Mouse (Mus musculus) lung, postnatal 0 days (tissue): ENCODE results near the gene Mrvi1. TPM values are rescaled to one million over a fixed set of nuclear protein-coding genes. Genes with fewer than 3 reads are reported as not detected.

Source experiments
- ATAC-seq: fragments of 200-750 bp; cut with Nextera tagmentation; 2 replicates; pipeline ENCODE4 v1.8.0; 2017; ENCODE audit warnings: moderate library complexity
- DNase-seq: peaks from one replicate; pipeline ENCODE4 v3.0.0-alpha.2; 2016; ENCODE audit warnings: low spot score
- H3K27ac ChIP-seq: fragments of 300-500 bp; sonication (generic); 2 replicates; pipeline ENCODE4 v1.5.1; 2014; ENCODE audit warnings: antibody characterized with exemption, mild to moderate bottlenecking, low read length, mixed read lengths
- H3K27me3 ChIP-seq: fragments of 300-500 bp; sonication (generic); replicated peaks from 2 replicates; pipeline ENCODE4 v1.6.1; 2014; ENCODE audit warnings: low read length, mixed read lengths; ENCODE audit not compliant: insufficient read depth
- H3K36me3 ChIP-seq: fragments of 300-500 bp; sonication (generic); 2 replicates; pipeline ENCODE4 v1.6.1; 2014; ENCODE audit warnings: low read length, mixed read lengths; ENCODE audit not compliant: insufficient read depth
- H3K4me1 ChIP-seq: fragments of 300-500 bp; sonication (generic); 2 replicates; pipeline ENCODE4 v1.6.1; 2014; ENCODE audit warnings: antibody characterized with exemption, low read depth, low read length, mixed read lengths; ENCODE audit not compliant: insufficient read depth
- H3K4me2 ChIP-seq: fragments of 300-500 bp; sonication (generic); replicated peaks from 2 replicates; pipeline ENCODE4 v1.6.1; 2014; ENCODE audit warnings: low read depth, mild to moderate bottlenecking, low read length, moderate library complexity, mixed read lengths
- H3K4me3 ChIP-seq: fragments of 300-500 bp; sonication (generic); 2 replicates; pipeline ENCODE4 v1.5.1; 2014; ENCODE audit warnings: low read depth, low read length
- H3K9ac ChIP-seq: fragments of 300-500 bp; sonication (generic); replicated peaks from 2 replicates; pipeline ENCODE4 v1.6.1; 2014; ENCODE audit warnings: low read depth, mild to moderate bottlenecking
- H3K9me3 ChIP-seq: fragments of 300-500 bp; sonication (generic); 2 replicates; pipeline ENCODE4 v1.6.1; 2016; ENCODE audit warnings: low read length, mixed read lengths
- CTCF ChIP-seq: IDR thresholded peaks from 2 replicates; pipeline ENCODE4 v1.5.1; 2016; ENCODE audit warnings: antibody characterized with exemption, mild to moderate bottlenecking
- EP300 ChIP-seq: IDR thresholded peaks from 2 replicates; pipeline ENCODE4 v1.6.1; 2016; ENCODE audit warnings: antibody characterized with exemption, mild to moderate bottlenecking, control low read depth
- WGBS: fragments of 180-500 bp; shearing (Covaris S2); extraction: QIAGEN DNeasy Blood & Tissue Kit; methylation state at CpG from one replicate; pipeline ENCODE4 v1.1.7; 2014; 5-methylcytosine and 5-hydroxymethylcytosine counted together
- polyA plus RNA-seq: library from polyadenylated mRNA; unstranded; fragments of >200 nt; fragmentation: Nextera tagmentation; extraction: Ambion mirVana; gene quantifications from 2 replicates; pipeline ENCODE4 v1.2.1, GENCODE M21; 2015

The Mrvi1 gene
- polyA plus RNA-seq, 1 experiment from 2014 or later, result 1.8 TPM

DNA sequence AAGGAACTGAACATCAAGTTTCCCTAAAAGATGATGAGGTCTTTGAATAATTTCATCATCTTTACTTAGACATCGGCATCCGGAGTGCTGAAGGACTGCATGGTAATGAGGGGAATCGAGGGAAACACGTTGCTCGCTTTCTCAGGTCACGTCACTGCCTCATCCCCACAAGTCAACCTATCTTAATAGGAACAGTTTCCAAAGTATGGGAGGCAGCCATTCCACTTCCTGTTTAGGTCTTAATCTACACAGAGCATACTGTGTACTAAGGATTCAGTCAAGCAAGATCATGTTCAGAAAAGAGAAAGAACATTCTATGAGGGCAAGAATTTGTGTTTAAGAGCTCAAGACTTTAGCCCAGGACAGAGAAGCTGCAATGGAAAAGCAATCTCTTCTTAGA is 34.6 kb downstream of the Mrvi1 start:
- no peak for TF ChIP-seq EP300
- no peak for TF ChIP-seq CTCF
- 88% methylated on average over 6 of the region's 6 CpGs for WGBS
- Histone ChIP-seq H3K4me1 (peaks cover 5% of the 10 kb centered on the region; the same call in 1 of the 2 replicates), H3K27ac (no peak overlapping the region), H3K9me3 (no peaks in the 10 kb centered on the region), H3K27me3 (no peaks in the 10 kb centered on the region), H3K9ac (no peak overlapping the region), H3K36me3 (no peaks in the 10 kb centered on the region), H3K4me3 (no peak overlapping the region), H3K4me2 (no peak overlapping the region)
- ATAC-seq (no peak), DNase-seq (no peak)

DNA sequence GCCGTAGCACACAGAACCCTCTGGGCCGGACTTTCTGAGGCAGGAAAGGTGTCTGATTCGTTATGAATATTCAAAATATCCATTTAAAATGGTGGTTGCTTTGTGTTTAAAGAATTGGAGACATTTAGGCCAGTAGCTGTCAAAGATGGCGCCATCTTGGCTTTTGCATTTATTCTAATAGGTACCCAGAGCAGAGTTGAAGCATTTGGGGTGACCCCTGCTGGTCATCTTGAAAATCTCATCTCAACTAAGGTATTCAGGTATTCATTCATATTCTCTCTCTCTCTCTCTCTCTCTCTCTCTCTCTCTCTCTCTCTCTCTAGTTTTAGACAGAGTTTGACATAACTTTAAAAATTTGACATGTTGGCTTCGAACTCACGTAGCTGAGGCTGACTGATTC is 35.5 kb downstream of the Mrvi1 start:
- H3K4me1 ChIP-seq, result peaks cover 10% of the 10 kb centered on the region; the same call in 1 of the 2 replicates
- no peak overlapping the region for H3K27ac ChIP-seq
- TF ChIP-seq CTCF (peak; percentile 56), EP300 (no peak)
- DNase-seq (peak; percentile 28), ATAC-seq (no peak)
- H3K9me3 ChIP-seq, result no peaks in the 10 kb centered on the region
- no peaks in the 10 kb centered on the region for H3K36me3 ChIP-seq
- WGBS, result 81% methylated on average over 6 of the region's 6 CpGs
- no peaks in the 10 kb centered on the region for H3K27me3 ChIP-seq
- no peak overlapping the region for H3K9ac ChIP-seq
- no peak overlapping the region for H3K4me3 ChIP-seq
- H3K4me2 ChIP-seq, result no peak overlapping the region

DNA sequence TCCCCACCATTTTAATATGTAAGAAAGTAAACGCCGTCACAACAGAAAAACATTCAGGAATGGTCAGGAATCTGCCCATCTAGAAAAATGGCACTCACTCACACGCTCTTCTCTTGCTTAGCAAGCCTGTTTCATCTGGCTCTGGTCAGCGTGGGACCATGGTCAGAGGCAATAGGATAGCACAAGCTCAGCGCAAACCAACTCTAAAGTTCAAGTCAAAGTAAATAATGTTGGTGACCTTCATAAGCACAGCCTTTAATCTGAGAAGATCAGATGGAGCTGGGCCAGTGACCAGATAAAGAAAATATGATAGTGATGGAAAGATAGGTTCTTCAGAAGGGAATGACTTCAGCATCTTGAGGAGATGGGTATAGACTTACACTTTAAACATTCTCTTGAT is 37.9 kb downstream of the Mrvi1 start:
- TF ChIP-seq CTCF, result no peak
- no peak for TF ChIP-seq EP300

DNA sequence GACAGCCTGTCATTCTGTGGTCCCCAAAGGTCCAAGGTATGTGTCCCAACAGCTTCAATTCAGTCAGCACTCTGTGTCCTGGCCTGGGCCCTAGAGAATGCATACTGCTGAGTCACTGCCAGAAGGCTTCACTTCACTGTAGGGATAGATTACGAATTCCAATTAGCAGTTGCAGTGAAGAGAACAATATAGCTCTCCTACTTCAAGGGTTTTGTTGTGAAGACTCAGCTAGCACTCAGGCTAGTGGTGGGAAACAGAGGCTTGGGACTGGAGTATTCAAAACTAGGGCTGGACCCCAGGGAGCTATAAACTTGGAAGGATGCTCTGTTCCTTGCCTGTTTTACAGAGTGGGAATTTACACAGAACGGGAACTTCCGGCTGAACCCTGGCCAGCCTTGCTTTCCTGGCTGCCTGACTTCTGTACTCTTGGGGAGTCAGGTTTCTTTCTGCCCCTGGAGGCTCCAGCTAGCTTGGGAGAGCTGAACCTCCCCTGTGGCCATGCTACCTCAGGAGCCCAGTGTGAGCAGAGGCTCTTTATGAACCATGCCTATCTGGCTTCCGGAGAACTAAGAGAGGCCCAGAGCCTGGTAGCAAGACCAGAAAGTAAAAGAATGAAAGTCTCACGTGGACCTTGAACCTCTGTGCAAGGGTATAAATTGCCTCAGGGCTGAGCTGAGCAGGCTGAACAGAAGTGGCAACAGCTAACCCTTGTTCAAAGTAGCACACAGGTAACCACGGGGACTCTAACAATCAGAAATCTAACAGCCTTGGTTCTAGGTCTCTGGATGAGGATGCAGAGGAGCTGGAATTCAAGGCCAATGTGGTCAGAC is 40.3 kb downstream of the Mrvi1 start:
- TF ChIP-seq EP300 (peak; percentile 71), CTCF (no peak)
- Histone ChIP-seq H3K4me1 (peaks cover 5% of the 10 kb centered on the region; the same call in 1 of the 2 replicates), H3K27ac (peak overlapping the region; percentile 89), H3K9ac (no peak overlapping the region), H3K4me3 (no peak overlapping the region), H3K36me3 (no peaks in the 10 kb centered on the region), H3K27me3 (no peaks in the 10 kb centered on the region), H3K4me2 (no peak overlapping the region), H3K9me3 (no peaks in the 10 kb centered on the region)
- DNase-seq (peak; percentile 87), ATAC-seq (peak; percentile 91)
- WGBS, result 47% methylated on average over 6 of the region's 6 CpGs

More for the DNA sequence above, 37.9 kb downstream of the Mrvi1 start:
- H3K9ac ChIP-seq, result no peak overlapping the region
- no peaks in the 10 kb centered on the region for H3K27me3 ChIP-seq
- ATAC-seq, result no peak
- no peak overlapping the region for H3K27ac ChIP-seq
- no peak overlapping the region for H3K4me3 ChIP-seq
- 81% methylated on average over 5 of the region's 5 CpGs for WGBS
- DNase-seq, result no peak
- H3K9me3 ChIP-seq, result no peaks in the 10 kb centered on the region
- no peaks in the 10 kb centered on the region for H3K36me3 ChIP-seq
- H3K4me2 ChIP-seq, result no peak overlapping the region
- H3K4me1 ChIP-seq, result peaks cover 5% of the 10 kb centered on the region; the same call in 1 of the 2 replicates

DNA sequence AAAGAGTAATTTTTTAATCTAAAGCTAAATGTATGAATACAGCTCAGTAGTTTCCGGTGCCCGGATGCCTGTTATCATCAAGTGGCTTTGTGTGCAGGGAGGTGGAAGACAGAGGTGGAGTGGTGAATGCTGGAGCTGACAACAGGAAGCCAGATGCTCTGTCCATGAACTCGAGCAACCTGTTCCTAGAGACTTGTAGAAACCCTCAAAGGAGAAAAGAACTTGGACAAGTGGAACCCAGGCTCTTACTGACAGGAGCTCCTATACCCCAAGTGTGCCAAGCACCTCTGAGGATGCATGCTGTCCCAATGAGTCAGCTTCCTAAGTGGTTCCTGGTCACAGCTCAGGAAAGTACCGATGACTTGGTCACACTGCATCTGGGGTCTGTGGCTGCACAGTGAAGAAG is 41.1 kb downstream of the Mrvi1 start:
- Histone ChIP-seq H3K36me3 (no peaks in the 10 kb centered on the region), H3K4me2 (no peak overlapping the region), H3K9me3 (no peaks in the 10 kb centered on the region), H3K27ac (peak overlapping the region; percentile 89; the same call in 1 of the 2 replicates), H3K4me1 (peaks cover 5% of the 10 kb centered on the region; the same call in 1 of the 2 replicates), H3K27me3 (no peaks in the 10 kb centered on the region), H3K4me3 (no peak overlapping the region), H3K9ac (no peak overlapping the region)
- no peak for TF ChIP-seq CTCF
- TF ChIP-seq EP300, result peak; percentile 97
- DNase-seq (peak; percentile 91), ATAC-seq (peak; percentile 94)
- 40% methylated on average over 4 of the region's 4 CpGs for WGBS

DNA sequence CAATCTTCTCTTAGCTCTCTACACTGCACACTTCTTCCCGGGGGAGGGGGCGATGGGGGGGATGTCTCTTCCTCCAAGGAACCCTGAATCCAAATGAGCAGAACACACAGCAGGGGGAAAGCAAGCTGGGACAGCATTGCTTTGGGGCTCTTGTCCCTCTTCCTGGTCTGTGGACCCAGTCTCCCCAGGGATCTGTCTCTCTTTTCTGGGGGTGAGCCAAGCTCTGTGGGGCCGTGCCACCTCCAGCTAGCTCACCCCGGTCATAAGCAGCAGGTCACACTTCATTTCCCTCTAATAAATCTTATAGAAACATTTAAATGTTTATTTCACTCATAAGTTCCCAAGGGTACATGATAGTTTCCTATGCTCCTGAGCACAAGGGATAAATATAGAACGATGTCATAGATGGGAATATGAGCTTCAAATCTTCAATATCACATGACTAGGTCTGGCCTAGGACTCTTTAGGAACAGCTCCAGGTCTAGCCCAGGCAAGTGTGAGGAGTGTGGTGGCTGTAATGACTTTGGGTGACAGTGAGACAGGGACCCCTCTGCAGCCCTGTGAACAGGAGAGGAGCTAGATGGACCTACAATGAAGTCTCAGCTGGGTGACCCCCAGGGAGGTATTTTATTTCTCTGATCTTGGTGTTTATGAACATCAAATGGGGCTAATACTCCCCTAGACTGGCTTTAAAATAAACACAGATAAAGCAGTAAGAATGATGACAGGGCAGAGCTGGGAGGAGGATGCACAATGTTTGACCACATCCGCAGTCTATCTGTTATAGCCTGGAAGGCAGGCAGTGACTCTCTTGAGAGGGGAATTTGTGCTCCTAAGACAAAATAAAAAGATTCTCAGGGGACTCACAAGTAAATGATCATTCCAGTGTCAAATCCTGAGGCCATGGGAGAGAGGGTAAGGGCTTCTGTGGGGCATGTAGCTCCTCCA is 46.2 kb downstream of the Mrvi1 start:
- no peaks in the 10 kb centered on the region for H3K9me3 ChIP-seq
- ATAC-seq, result peak; percentile 18; the same call in 1 of the 2 replicates
- 56% methylated on average over 6 of the region's 6 CpGs for WGBS
- H3K9ac ChIP-seq, result no peak overlapping the region
- H3K36me3 ChIP-seq, result no peaks in the 10 kb centered on the region
- no peak overlapping the region for H3K27ac ChIP-seq
- H3K4me2 ChIP-seq, result no peak overlapping the region
- peak; percentile 19 for DNase-seq
- no peak overlapping the region for H3K4me3 ChIP-seq
- no peaks in the 10 kb centered on the region for H3K27me3 ChIP-seq
- no peak for TF ChIP-seq EP300
- no peak for TF ChIP-seq CTCF
- H3K4me1 ChIP-seq, result no peaks in the 10 kb centered on the region; the same call in 1 of the 2 replicates
